Mouse (Mus musculus) c-Kit-positive CD71-positive TER-119-negative erythroid progenitor cells, embryonic 14.5 days (primary cell): ENCODE measurements at regions not wholly inside any gene's neighbourhood (a gene's known extent, or its start where the extent isn't known, plus 50 kb on each side); places are given as distances from the start of the nearest gene placed in this dataset.

Experiments
- DNase-seq: peaks from one replicate; pipeline ENCODE4 v3.0.0-alpha.2; 2013; ENCODE audit warnings: low read depth

GRCm38 (mm10) chr9:49849442-49849841, 50.7 kb upstream of the Ncam1 start:
- DNase-seq, result no peak

GRCm38 (mm10) chr9:49848943-49849342, 50.2 kb upstream of the Ncam1 start:
- DNase-seq, result no peak
